Comparison of ENCODE assay signal across 14 mouse cellular contexts in genomic region chr3:53206509-53207224, GRCm38 (mm10).
A peak's percentile ranks its signal among the peaks of the same experiment; 100 is the strongest.
DNase-seq lines count a peak whose midpoint lies in the region; ATAC-seq and TF ChIP-seq lines count a peak whose summit lies in the region.
"Had no signal": no experiment of that assay in that cellular context is flagged by ENCODE, and none has a peak within 500 bp of the region (broad histone marks: within the 10 kb centered on the region; RNA-seq: fewer than 3 reads in every experiment).

No protein-coding gene starts in this region.

- DNase-seq in midbrain, embryonic 10.5 days (ENCODE audit: low spot score) = peak; percentile 62
- DNase-seq in midbrain, postnatal 0 days (ENCODE audit: low spot score) = no peak
- DNase-seq in kidney, postnatal 14 days = no peak
- no peak for DNase-seq in heart, postnatal 25 days (ENCODE audit: low spot score)
- DNase-seq in cerebellum, postnatal 36 days = no peak
- no peak for DNase-seq in urinary bladder, postnatal 14 days (ENCODE audit: low spot score)
- DNase-seq: cerebellum, postnatal 14 days; gastrocnemius, postnatal 14 days; thymus, postnatal 25 days had no signal

- no peaks in the 10 kb centered on the region for H3K36me3 ChIP-seq in midbrain, embryonic 10.5 days
- H3K36me3 ChIP-seq in midbrain, postnatal 0 days (ENCODE audit: insufficient read depth, low read length) = no peaks in the 10 kb centered on the region
- H3K36me3 ChIP-seq in forebrain, embryonic 15.5 days = no peaks in the 10 kb centered on the region
- H3K36me3 ChIP-seq in midbrain, embryonic 12.5 days = no peaks in the 10 kb centered on the region
- H3K36me3 ChIP-seq: heart, embryonic 15.5 days had no signal

- no peak overlapping the region for H3K4me2 ChIP-seq in midbrain, postnatal 0 days (ENCODE audit: low read depth, low read length, poor library complexity, severe bottlenecking)
- no peak overlapping the region for H3K4me2 ChIP-seq in forebrain, embryonic 15.5 days (replicated peaks)
- peak overlapping the region; percentile 35 for H3K4me2 ChIP-seq in midbrain, embryonic 12.5 days (replicated peaks)
- H3K4me2 ChIP-seq: heart, embryonic 15.5 days had no signal

- ATAC-seq in midbrain, postnatal 0 days (ENCODE audit: low FRiP score) = no peak
- no peak for ATAC-seq in forebrain, embryonic 15.5 days (replicated peaks)
- ATAC-seq in midbrain, embryonic 12.5 days (ENCODE audit: low FRiP score, low read depth) = peak; percentile 65
- ATAC-seq: activated CD4-positive, CD25-positive, alpha-beta regulatory T cell, adult 4 months had no signal

- WGBS in midbrain, embryonic 10.5 days = 35% methylated on average over 11 of the region's 11 CpGs
- WGBS in midbrain, postnatal 0 days = 19% methylated on average over 11 of the region's 11 CpGs
- 30% methylated on average over 11 of the region's 11 CpGs for WGBS in forebrain, embryonic 15.5 days
- 15% methylated on average over 11 of the region's 11 CpGs for WGBS in midbrain, embryonic 12.5 days

- intact Hi-C loops in heart, postnatal 25 days (cut with DNase I) = no loop called here

- H3K9me3 ChIP-seq in midbrain, embryonic 10.5 days (replicated peaks) = no peaks in the 10 kb centered on the region
- no peaks in the 10 kb centered on the region for H3K9me3 ChIP-seq in midbrain, postnatal 0 days (ENCODE audit: low read length)
- no peaks in the 10 kb centered on the region for H3K9me3 ChIP-seq in forebrain, embryonic 15.5 days
- H3K9me3 ChIP-seq in midbrain, embryonic 12.5 days = no peaks in the 10 kb centered on the region
- H3K9me3 ChIP-seq: heart, embryonic 15.5 days had no signal

- no peak overlapping the region for H3K9ac ChIP-seq in midbrain, postnatal 0 days (replicated peaks; ENCODE audit: low read length, poor library complexity, severe bottlenecking)
- H3K9ac ChIP-seq in forebrain, embryonic 15.5 days (replicated peaks) = no peak overlapping the region
- H3K9ac ChIP-seq in midbrain, embryonic 12.5 days (replicated peaks) = no peak overlapping the region
- H3K9ac ChIP-seq: heart, embryonic 15.5 days had no signal

- peak overlapping the region; percentile 24 for H3K4me3 ChIP-seq in midbrain, embryonic 10.5 days
- H3K4me3 ChIP-seq in midbrain, postnatal 0 days (ENCODE audit: low read depth, low read length) = no peak overlapping the region
- H3K4me3 ChIP-seq in forebrain, embryonic 15.5 days = no peak overlapping the region
- H3K4me3 ChIP-seq in midbrain, embryonic 12.5 days = no peak overlapping the region
- H3K4me3 ChIP-seq: erythroblast, embryonic 14.5 days; heart, embryonic 15.5 days had no signal

- no peak for TF ChIP-seq CTCF in midbrain, postnatal 0 days (IDR thresholded peaks at IDR 0.05)

- peaks cover 99% of the 10 kb centered on the region for H3K4me1 ChIP-seq in midbrain, embryonic 10.5 days
- H3K4me1 ChIP-seq in midbrain, postnatal 0 days (ENCODE audit: insufficient read depth, low read length) = peaks cover 6% of the 10 kb centered on the region; the same call in 1 of the 2 replicates
- H3K4me1 ChIP-seq in forebrain, embryonic 15.5 days = peaks cover 25% of the 10 kb centered on the region
- peaks cover 46% of the 10 kb centered on the region for H3K4me1 ChIP-seq in midbrain, embryonic 12.5 days

- peak overlapping the region; percentile 85 for H3K27ac ChIP-seq in midbrain, embryonic 10.5 days (replicated peaks)
- H3K27ac ChIP-seq in midbrain, postnatal 0 days (ENCODE audit: low read depth, low read length) = no peak overlapping the region
- H3K27ac ChIP-seq in forebrain, embryonic 15.5 days (replicated peaks) = peak overlapping the region; percentile 17; the same call in 1 of the 2 replicates
- peak overlapping the region; percentile 72 for H3K27ac ChIP-seq in midbrain, embryonic 12.5 days (replicated peaks)
- H3K27ac ChIP-seq: heart, embryonic 15.5 days had no signal

- peaks cover 5% of the 10 kb centered on the region; the same call in 1 of the 2 replicates for H3K27me3 ChIP-seq in midbrain, embryonic 10.5 days (ENCODE audit: low read depth, poor library complexity, severe bottlenecking)
- H3K27me3 ChIP-seq in midbrain, postnatal 0 days (ENCODE audit: insufficient read depth, low read length) = no peaks in the 10 kb centered on the region
- no peaks in the 10 kb centered on the region for H3K27me3 ChIP-seq in forebrain, embryonic 15.5 days
- peaks cover 18% of the 10 kb centered on the region for H3K27me3 ChIP-seq in midbrain, embryonic 12.5 days
- H3K27me3 ChIP-seq: heart, embryonic 15.5 days had no signal
